Mouse (Mus musculus) Muller cell, postnatal 12 days (primary cell): ENCODE data around the gene Gtpbp1.

ENCODE experiments used
- DNase-seq: peaks from one replicate; pipeline ENCODE4 v3.0.0-alpha.2; 2015; ENCODE audit errors: inconsistent ontology term

The Gtpbp1 gene

GRCm38 (mm10) chr15:79685141-79685641 lies 5.5 kb upstream of the Gtpbp1 start:
- DNase-seq: no peak

GRCm38 (mm10) chr15:79686046-79686869 lies 4.4 kb upstream of the Gtpbp1 start:
- DNase-seq: no peak

- no peak for DNase-seq
Measured at GRCm38 (mm10) chr15:79687175-79687574, 3.5 kb upstream of the Gtpbp1 start.

- peak; percentile 97 for DNase-seq
Measured at GRCm38 (mm10) chr15:79687646-79688267, 2.9 kb upstream of the Gtpbp1 start, which contains the start of gene Josd1. Josd1 (minus strand) TSS chr15:79687919.

GRCm38 (mm10) chr15:79688268-79688956 lies 2.2 kb upstream of the Gtpbp1 start:
- no peak for DNase-seq

- DNase-seq: no peak
Measured at GRCm38 (mm10) chr15:79689662-79690425, 801 bp upstream of the Gtpbp1 start.

GRCm38 (mm10) chr15:79691023-79691508 lies 421 bp downstream of the Gtpbp1 start:
- DNase-seq: no peak

GRCm38 (mm10) chr15:79692334-79692733 lies 1.7 kb downstream of the Gtpbp1 start:
- DNase-seq: no peak

GRCm38 (mm10) chr15:79693740-79694139 lies 3.1 kb downstream of the Gtpbp1 start:
- DNase-seq: no peak

- no peak for DNase-seq
Measured at GRCm38 (mm10) chr15:79694512-79694911, 3.9 kb downstream of the Gtpbp1 start.

- DNase-seq: no peak
Measured at GRCm38 (mm10) chr15:79695516-79695915, 4.9 kb downstream of the Gtpbp1 start.

- no peak for DNase-seq
Measured at GRCm38 (mm10) chr15:79696508-79696907, 5.9 kb downstream of the Gtpbp1 start.

- DNase-seq: no peak
Measured at GRCm38 (mm10) chr15:79697011-79697410, 6.4 kb downstream of the Gtpbp1 start.

- DNase-seq: no peak
Measured at GRCm38 (mm10) chr15:79697558-79698187, 7.0 kb downstream of the Gtpbp1 start.

GRCm38 (mm10) chr15:79706603-79707214 lies 16.1 kb downstream of the Gtpbp1 start:
- DNase-seq: no peak

GRCm38 (mm10) chr15:79708229-79708822 lies 17.7 kb downstream of the Gtpbp1 start:
- DNase-seq: no peak

- DNase-seq: no peak
Measured at GRCm38 (mm10) chr15:79715646-79716045, 25.0 kb downstream of the Gtpbp1 start.

- no peak for DNase-seq
Measured at GRCm38 (mm10) chr15:79716710-79717109, 26.1 kb downstream of the Gtpbp1 start.

GRCm38 (mm10) chr15:79720267-79720666 lies 29.6 kb downstream of the Gtpbp1 start:
- DNase-seq: no peak

GRCm38 (mm10) chr15:79720796-79721195 lies 30.2 kb downstream of the Gtpbp1 start:
- no peak for DNase-seq
